Mouse (Mus musculus) layer of hippocampus, adult 18-20 months (tissue): ENCODE measurements at regions not wholly inside any gene's neighbourhood (a gene's known extent, or its start where the extent isn't known, plus 50 kb on each side); places are given as distances from the start of the nearest gene placed in this dataset.
A peak's percentile ranks its signal among the peaks of the same experiment; 100 is the strongest.

Source experiments
- DNase-seq, 2 experiments: peaks; one replicate each; pipeline ENCODE4 v3.0.0; 2022; ENCODE audit warnings: low spot score in 2 of 2

DNA sequence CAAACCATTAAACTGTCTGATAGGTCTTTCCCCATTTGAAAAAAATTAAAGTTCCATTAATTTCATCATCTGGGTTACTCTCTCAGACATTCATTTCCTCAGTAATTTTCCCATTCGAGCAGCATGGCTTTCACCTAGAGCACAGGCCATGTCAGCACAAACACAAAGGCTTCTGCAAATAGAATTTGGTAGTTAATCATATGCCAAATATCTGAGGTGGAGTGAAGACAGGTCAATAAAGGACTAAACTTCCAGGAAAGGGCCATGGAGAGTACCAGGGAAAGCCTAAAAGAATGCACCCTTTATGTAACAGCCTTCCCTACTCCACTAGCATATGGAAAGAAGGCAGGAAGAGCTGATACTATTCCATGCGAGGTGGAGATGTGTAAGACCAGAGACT lies 150.3 kb upstream of the Gimd1 start:
- no peak for DNase-seq

DNA sequence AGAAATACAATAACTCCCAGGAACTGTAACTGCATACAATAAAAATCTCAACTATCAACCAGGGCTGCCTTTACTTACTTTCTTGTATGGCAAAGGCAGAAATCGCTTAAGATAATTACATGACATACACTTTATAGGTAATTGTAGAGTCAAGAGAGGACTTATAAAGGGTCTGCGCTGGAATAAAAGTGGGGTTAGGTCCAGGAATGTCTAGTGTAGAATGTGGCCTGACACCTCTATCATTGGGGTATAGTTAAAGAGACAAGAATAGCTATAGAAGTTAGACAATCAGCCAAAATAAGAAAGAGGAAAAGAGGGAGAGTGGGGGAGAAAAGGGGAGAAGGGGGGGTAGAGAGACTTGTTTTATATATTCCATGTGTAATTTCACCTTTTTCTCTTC lies 144.8 kb upstream of the Gimd1 start:
- no peak for DNase-seq

DNA sequence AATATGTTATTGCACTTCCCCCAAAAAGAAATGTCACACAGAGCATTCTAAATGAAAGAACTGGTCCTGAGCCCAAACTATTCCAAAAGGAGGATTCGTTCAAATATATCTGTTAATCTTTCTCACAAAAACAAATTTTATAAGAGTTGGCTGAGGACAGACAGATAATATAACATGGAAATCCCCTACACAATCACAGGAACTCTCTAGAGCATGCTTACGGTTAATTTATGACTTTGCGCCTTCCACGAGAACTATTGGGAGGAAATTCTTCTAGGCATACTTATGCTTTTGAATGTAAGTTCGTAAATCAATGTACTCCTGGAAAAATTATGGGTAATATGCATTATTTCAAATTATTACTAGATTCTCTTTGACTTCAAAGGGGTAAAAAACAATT lies 144.1 kb upstream of the Gimd1 start:
- DNase-seq = no peak

DNA sequence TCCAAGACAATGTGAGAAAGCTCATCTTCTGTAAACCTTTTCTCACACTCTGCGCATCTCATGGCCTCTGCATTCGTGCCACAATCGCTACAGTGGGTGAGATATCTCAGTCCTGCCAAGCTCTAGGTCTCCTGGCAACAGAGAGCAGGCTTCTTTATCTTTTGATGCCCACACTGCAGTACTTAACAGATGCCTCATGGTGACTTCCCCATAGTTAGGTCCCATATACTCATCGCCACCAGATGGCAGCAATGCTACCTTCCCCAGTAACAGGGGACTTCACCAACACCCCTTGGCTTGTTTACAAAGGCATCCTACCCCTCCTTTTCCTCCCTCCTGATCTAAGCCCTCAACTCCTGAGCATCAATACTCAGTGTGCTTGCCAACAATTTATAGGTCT lies 123.5 kb upstream of the Gimd1 start:
- DNase-seq = peak; percentile 39 to 78

DNA sequence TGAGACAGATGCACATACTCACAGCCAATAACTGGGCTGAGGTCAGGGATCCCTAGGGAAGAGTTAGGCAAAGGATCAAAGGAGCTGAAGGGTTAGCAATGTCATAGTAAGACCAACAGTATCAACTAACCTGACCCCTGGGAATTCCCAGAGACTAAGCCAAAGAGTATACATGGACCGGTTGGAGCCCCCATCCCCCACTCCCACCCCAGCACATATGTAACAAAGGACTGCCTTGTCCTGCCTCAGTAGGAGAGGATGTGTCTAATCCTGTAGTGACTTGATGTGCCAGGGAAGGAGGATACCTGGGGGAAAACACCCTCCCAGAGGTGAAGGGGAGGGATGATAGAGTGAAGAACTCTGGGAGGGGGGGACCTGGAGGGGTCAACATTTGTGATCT lies 119.4 kb upstream of the Gimd1 start:
- no peak for DNase-seq

DNA sequence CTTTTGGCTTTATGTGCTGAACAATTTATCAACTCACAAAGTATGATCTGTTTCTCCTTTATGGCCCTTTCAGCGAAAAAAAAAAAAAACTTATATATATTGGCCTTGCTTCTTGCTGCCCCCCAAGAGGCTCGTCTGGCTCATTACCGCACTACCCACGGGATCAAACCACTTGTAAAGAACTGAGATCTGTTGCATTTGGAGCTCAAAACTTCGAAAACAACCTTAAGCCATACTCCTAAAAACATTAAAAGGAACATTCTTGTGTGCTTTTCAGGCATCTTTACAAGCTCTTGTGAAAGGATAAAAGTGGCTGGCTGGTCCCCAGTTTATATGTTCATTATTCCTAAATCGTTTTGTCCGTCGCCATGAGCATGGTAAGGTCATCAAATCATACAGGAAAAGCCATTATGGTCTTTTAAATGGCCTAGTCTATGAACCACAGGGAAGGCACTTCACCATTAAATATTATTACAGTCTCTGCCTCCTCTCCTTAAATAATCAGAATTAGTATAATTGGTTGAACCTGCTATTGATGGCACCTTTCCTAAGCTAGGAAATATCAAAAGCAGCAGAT lies 117.0 kb upstream of the Gimd1 start:
- no peak for DNase-seq

DNA sequence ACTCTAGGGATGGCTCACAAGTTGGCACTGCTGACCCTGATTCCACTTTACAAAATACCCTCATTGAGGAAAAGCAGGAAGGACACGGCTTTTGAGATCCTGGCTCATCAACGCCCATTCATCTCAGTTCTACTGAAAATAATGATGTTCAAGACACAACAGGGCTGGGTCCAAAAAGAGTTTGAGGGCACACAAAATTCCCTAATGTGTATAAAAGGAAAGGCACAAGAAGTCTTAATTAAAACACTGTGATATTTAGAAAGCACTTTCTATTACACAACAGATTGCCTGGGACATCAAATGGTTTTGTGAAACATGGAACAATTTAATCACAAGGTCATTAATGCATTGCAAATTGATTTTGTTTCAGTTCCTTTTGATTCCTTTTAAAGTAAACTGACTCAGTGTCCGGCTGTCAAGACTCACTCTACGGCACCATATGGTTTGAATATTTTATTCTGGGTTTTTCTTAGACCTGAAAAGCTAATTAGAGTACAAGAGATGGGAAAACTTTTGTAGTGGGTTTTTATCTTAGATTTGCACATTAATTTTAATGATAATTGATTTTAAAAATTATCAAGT lies 96.2 kb upstream of the Gimd1 start:
- DNase-seq = no peak

DNA sequence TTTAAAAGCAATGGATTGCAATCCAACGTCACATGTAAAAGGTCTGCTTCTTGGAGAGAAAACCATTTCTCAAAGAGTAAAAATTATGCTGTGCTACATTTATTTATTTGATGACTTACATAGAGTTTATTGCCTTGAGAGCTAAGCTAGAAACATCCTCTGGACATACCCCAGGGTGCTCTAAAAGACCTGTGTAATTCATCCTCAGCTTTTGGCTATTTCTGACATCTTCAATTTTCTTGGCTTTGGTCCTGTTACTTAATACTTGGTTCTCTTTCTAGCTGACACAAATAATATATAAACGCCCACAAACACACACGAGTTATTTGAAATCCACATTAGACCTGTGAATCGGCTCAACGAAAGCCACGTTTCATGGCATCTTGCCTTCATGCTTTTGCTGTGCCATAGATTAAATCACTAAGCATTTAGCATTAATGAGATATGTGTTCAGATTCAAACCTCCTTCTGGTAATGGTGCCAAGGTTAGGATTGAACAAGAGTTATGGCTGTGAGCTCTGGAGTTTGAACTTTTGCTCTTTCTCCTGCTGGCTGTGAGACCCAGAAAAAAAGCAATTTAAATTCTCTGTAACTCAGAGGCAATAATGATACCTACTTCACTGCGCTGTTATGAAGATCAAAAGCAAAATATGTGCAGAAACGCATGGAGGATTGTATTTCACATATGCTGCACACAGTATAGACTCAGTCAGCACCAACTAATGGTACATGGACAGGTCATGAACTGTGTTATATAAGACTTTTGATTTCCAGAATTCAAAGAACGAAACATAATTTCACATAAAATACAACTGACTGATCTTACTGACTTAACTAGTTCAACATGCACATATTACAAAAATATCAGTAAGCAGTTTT lies 89.6 kb upstream of the Gimd1 start:
- DNase-seq = no peak

DNA sequence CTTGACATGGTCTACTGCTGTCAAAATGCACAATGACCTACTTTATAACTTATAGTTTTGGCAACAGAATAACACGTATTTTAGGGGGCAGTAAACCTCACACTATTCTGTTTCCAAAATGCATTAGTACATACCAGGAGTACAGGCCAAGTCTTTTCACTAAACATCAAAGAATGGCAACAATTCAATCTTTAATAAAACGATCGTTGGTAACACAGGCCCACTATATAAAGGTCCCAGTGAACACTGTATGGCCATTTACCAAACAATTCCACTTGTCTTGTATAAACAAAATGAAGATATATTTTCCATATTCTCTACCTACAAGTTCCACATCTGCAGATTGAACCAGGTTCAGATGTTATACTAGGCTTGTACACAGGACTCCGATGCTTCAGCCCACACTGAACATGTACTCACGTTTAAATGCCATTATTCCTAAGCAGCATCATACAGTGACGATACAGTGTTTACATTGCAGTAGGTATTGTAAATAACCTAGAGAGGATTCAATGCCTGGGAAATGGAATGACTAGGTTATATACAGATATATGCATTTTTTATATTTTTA lies 78.3 kb upstream of the Gimd1 start:
- DNase-seq = no peak

DNA sequence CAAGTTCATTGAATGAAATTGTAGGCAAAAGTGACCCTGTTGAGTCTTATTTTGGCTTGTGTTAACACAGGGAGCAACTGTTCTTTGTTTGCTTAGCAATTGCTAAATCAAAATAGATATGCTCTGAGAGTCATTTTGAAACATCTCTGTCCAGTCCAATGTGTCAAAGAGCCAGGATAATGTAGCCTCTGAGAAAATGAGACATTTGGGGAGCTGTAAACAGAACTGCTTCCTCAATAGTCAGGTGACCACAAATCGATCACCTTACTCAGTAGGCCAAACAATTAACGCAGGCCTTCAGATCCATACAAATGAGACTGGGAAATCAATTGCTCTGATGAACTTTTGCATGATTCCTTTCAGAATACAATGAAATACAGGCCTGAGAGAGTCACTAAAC lies 63.9 kb upstream of the Gimd1 start:
- no peak for DNase-seq

DNA sequence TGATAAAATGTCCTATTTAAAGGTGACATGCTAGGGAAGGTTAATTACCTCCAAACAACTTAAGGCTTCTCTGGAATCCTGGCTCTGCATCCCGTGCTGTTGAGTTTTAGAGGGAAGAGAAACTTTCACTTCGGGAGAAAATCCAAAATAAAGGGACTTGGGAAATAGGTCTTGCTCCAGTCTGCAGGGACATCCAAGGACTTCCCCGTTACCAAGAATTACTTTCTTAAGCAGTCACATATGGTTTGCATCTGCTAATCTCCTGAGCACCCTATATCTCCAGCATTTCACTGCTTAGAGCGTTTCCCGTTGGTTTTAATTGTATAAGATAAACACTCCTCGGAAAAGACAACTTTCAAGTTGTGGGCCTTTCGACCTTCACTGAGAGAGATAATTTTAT lies 63.3 kb upstream of the Gimd1 start:
- no peak for DNase-seq
